Mouse (Mus musculus) E14TG2a.4 (cell line): ENCODE data around the gene Arhgap10.

Experiments used
- CTCF ChIP-seq: conservative IDR thresholded peaks from 2 replicates; pipeline ENCODE4 v1.5.1; 2014; ENCODE audit warnings: low read length
- NANOG ChIP-seq: IDR thresholded peaks from 2 replicates; pipeline ENCODE4 v1.6.1; 2014; ENCODE audit warnings: borderline replicate concordance, low read length, mixed read lengths
- POU5F1 ChIP-seq: IDR thresholded peaks from 2 replicates; pipeline ENCODE4 v1.6.1; 2014; ENCODE audit warnings: low read length, borderline replicate concordance

GRCm38 (mm10) chr8:77422632-77423252 is 95.0 kb downstream of the Arhgap10 start:
- TF ChIP-seq CTCF (no peak), POU5F1 (no peak), NANOG (no peak)
